Mouse (Mus musculus): ENCODE data around the gene Rnf123.

DNA sequence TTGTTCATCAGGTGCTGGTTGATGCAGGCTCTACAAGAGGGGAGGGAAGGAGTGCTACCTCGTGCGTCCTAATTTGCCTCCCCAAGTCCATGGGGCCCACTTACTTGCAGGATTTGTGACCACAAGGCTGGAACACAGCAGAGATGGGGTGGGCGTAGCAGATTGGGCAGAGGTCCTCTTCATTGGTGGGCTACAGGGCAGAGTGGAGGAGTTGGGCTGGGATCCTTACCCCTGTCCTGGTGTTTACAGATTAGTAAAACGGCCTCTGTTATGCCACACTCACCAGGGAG, 31.3 kb downstream of the Rnf123 start:
- no peak for TF ChIP-seq HCFC1 (IDR thresholded peaks at IDR 0.05; ENCODE audit: borderline replicate concordance, insufficient read depth, low read length)
- no peak for TF ChIP-seq CHD2 (IDR thresholded peaks at IDR 0.05; ENCODE audit: low read depth, low read length)
